Mouse (Mus musculus) liver, postnatal 0 days (tissue): ENCODE measurements at regions not wholly inside any gene's neighbourhood (a gene's known extent, or its start where the extent isn't known, plus 50 kb on each side); places are given as distances from the start of the nearest gene placed in this dataset.
A peak's percentile ranks its signal among the peaks of the same experiment; 100 is the strongest.

Experiments used
- ATAC-seq: fragments of 200-750 bp; cut with Nextera tagmentation; 2 replicates; pipeline ENCODE4 v1.8.0; 2017; ENCODE audit warnings: mild to moderate bottlenecking, moderate library complexity
- DNase-seq: peaks from one replicate; pipeline ENCODE4 v3.0.0-alpha.2; 2016
- H3K27ac ChIP-seq: fragments of 300-500 bp; sonication (generic); 2 replicates; pipeline ENCODE4 v1.5.1; 2014; ENCODE audit warnings: antibody characterized with exemption, moderate library complexity, mild to moderate bottlenecking, low read depth
- H3K27me3 ChIP-seq: fragments of 300-500 bp; sonication (generic); 2 replicates; pipeline ENCODE4 v1.6.1; 2014; ENCODE audit warnings: low read length, control low read depth, mixed read lengths; ENCODE audit not compliant: insufficient read depth
- H3K36me3 ChIP-seq: fragments of 300-500 bp; sonication (generic); replicated peaks from 2 replicates; pipeline ENCODE4 v1.6.1; 2014; ENCODE audit warnings: mild to moderate bottlenecking, control low read depth, low read length, moderate library complexity, mixed read lengths; ENCODE audit not compliant: insufficient read depth
- H3K4me1 ChIP-seq: fragments of 300-500 bp; sonication (generic); 2 replicates; pipeline ENCODE4 v1.6.1; 2014; ENCODE audit warnings: antibody characterized with exemption, mild to moderate bottlenecking, control low read depth; ENCODE audit not compliant: insufficient read depth
- H3K4me2 ChIP-seq: fragments of 300-500 bp; sonication (generic); 2 replicates; pipeline ENCODE4 v1.6.1; 2014; ENCODE audit warnings: low read depth, mild to moderate bottlenecking, low read length, moderate library complexity, mixed read lengths
- H3K4me3 ChIP-seq: fragments of 300-500 bp; sonication (generic); 2 replicates; pipeline ENCODE4 v1.5.1; 2014; ENCODE audit warnings: low read depth, low read length
- H3K9ac ChIP-seq: fragments of 300-500 bp; sonication (generic); replicated peaks from 2 replicates; pipeline ENCODE4 v1.6.1; 2014; ENCODE audit warnings: mild to moderate bottlenecking, moderate library complexity
- H3K9me3 ChIP-seq: fragments of 300-500 bp; sonication (generic); 2 replicates; pipeline ENCODE4 v1.6.1; 2016; ENCODE audit warnings: mild to moderate bottlenecking, control low read depth, low read length, mixed read lengths
- CTCF ChIP-seq: sonication (generic); IDR thresholded peaks from 2 replicates; pipeline ENCODE4 v1.5.1; 2016; ENCODE audit warnings: antibody characterized with exemption, low read depth
- EP300 ChIP-seq: IDR thresholded peaks from 2 replicates; pipeline ENCODE4 v1.6.1; 2016; ENCODE audit warnings: antibody characterized with exemption, low read depth, mild to moderate bottlenecking
- WGBS: fragments of 180-500 bp; shearing (Covaris S2); extraction: QIAGEN DNeasy Blood & Tissue Kit; methylation state at CpG from one replicate; pipeline ENCODE4 v1.1.7; 2014; ENCODE audit not compliant: insufficient replicate concordance; 5-methylcytosine and 5-hydroxymethylcytosine counted together

DNA sequence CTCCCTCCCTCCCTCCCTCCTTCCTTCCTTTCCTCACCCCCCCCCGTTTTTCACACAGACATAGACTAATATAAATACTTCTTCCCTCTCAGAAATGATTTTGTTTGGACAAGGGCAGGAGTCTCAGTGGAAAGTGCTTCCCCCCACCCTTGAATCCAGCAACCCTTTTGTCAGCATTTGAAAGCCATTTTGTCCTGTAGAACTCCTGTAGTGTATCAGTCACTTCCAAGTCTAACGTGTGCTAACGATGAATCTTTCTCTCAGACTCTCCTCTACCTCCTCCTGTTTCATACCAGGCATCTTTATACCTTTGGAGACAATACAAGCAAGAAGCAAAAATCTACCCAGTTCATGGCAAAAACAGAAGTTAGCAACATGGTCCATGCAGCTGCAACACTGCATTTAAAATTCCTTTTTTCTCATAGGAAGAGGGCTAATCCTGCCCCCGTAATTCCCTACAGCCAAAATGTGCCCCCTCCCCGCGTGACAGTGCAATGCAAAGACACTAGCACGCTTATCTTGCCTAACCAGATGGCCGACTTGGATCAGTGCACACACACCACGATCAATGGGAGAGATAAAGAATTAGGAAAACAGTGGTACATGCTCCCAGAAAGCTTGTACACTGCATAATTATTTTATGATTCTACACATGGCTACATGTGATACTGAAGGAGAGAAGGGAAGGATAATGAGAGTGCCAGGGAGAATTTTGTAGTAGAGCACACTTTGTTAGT is 180.7 kb upstream of the Otx2 start:
- Histone ChIP-seq H3K27me3 (peaks cover 16% of the 10 kb centered on the region; the same call in 1 of the 2 replicates), H3K4me2 (no peak overlapping the region), H3K4me3 (no peak overlapping the region), H3K9ac (no peak overlapping the region), H3K27ac (no peak overlapping the region), H3K36me3 (no peaks in the 10 kb centered on the region), H3K4me1 (no peaks in the 10 kb centered on the region), H3K9me3 (no peaks in the 10 kb centered on the region)
- no peak for DNase-seq
- TF ChIP-seq CTCF (no peak), EP300 (no peak)
- WGBS: 37% methylated on average over 9 of the region's 9 CpGs
- no peak for ATAC-seq

DNA sequence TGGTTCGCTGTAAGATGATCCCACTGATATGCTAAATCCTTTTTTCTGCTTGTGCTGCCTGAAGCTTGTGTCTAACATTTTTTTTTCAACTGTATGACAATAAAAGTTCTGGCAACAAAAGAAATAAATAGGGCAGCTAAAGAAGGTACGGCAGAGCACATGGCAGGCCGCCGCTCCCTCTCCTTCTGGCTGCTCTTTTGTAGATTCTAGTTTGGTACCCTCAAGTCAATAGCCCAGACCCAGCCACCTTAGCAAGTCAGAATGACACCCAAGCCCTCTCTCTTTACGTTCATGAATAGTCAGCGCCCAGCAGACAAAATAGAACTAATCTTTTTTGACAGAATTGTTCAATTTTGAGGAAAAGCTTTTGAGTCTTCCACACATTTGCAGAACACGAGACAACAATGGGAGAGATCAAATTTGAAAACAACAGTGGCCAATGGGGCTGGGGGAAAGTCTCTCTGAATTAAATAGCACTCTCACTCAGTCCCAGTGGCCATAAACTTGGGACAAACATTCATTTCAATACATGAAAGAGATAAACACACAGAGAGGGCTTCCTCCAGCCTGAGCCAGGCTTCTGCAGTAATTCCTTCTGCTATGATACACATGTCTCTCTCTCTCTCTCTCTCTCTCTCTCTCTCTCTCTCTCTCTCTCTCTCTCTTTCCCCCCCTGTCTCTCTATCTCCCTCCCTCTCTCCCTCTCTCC is 180.0 kb upstream of the Otx2 start:
- no peak overlapping the region for H3K4me3 ChIP-seq
- WGBS: 58% methylated on average over 7 of the region's 7 CpGs
- H3K4me1 ChIP-seq: no peaks in the 10 kb centered on the region
- no peak for TF ChIP-seq EP300
- TF ChIP-seq CTCF: no peak
- DNase-seq: no peak
- H3K9ac ChIP-seq: no peak overlapping the region
- no peak for ATAC-seq
- no peak overlapping the region for H3K4me2 ChIP-seq
- no peak overlapping the region for H3K27ac ChIP-seq
- no peaks in the 10 kb centered on the region for H3K9me3 ChIP-seq
- H3K36me3 ChIP-seq: no peaks in the 10 kb centered on the region
- H3K27me3 ChIP-seq: peaks cover 16% of the 10 kb centered on the region; the same call in 1 of the 2 replicates

DNA sequence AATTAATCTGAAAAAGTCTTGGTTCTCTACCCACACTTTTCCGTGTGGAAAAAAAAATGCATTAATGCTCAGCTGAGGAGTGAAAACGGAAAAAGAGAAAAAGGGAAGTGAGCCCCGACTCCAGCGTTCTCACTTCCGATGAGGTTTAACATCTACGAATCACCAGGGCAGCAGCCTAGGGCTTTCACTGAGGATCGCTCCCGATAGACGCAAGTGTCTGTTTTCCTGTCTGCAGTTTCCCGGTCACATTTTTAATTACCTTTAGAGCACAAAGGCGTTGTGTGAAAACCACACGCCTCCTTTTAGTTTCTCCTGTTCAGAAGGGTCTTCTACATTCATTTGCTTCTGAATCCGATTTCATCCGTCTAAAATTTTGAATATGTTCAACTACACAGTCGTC is 179.2 kb upstream of the Otx2 start:
- H3K9me3 ChIP-seq: no peaks in the 10 kb centered on the region
- WGBS: 11% methylated on average over 15 of the region's 15 CpGs
- H3K4me3 ChIP-seq: 0 out of 2 replicates have a peak overlapping the region, but pooled peaks have one; percentile 4
- TF ChIP-seq EP300 (no peak), CTCF (no peak)
- no peak for ATAC-seq
- no peaks in the 10 kb centered on the region for H3K36me3 ChIP-seq
- H3K9ac ChIP-seq: no peak overlapping the region
- peaks cover 16% of the 10 kb centered on the region; the same call in 1 of the 2 replicates for H3K27me3 ChIP-seq
- peak overlapping the region; percentile 50 for H3K4me2 ChIP-seq
- H3K4me1 ChIP-seq: no peaks in the 10 kb centered on the region
- DNase-seq: no peak
- no peak overlapping the region for H3K27ac ChIP-seq

DNA sequence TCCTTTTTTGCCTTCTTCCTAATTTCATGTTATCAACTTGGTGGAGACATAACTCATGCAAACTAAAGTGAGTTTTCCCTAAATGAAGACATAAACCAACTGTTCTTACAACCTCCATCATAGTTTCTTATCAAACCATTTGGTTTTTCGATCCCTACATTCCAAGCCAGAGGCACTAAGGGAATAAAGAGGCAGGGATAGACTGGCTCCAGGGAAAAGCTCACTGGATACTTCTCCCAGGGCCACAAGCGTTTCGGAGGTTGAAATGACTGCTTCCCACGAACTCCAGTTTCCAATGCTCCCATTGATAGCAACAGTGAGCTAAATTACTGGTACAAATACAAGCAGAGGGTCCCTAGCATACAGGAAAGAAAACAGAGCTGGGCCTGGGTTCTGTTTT is 178.4 kb upstream of the Otx2 start:
- Histone ChIP-seq H3K27ac (no peak overlapping the region), H3K9me3 (no peaks in the 10 kb centered on the region), H3K4me3 (no peak overlapping the region), H3K9ac (no peak overlapping the region), H3K36me3 (no peaks in the 10 kb centered on the region), H3K4me1 (no peaks in the 10 kb centered on the region), H3K27me3 (peaks cover 16% of the 10 kb centered on the region; the same call in 1 of the 2 replicates), H3K4me2 (no peak overlapping the region)
- TF ChIP-seq EP300 (no peak), CTCF (no peak)
- ATAC-seq (no peak), DNase-seq (no peak)
- 53% methylated on average over 4 of the region's 4 CpGs for WGBS

DNA sequence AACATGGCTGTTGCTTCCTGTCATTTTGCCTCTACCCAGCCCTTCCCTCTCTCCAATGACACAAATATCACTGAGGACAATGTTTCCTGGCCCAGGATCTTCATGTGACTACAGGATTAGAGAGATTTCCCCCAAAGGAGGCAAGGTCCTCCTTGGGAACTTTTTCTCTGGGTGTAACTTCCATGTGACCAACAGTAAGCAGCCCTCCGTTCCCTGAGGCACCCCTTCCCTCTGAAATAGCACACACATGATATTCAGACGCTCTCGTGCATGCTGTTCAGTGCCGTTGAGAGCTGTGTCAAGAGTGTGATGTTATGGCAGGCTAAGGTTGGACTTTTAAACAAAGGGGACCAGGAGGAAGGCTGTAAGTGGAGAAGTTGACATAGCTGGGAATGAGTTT is 169.2 kb upstream of the Otx2 start:
- no peak for TF ChIP-seq EP300
- TF ChIP-seq CTCF: no peak
- H3K36me3 ChIP-seq: no peaks in the 10 kb centered on the region
- 82% methylated on average over 4 of the region's 4 CpGs for WGBS
- H3K9me3 ChIP-seq: no peaks in the 10 kb centered on the region
- DNase-seq: no peak
- no peak overlapping the region for H3K4me3 ChIP-seq
- no peak overlapping the region for H3K4me2 ChIP-seq
- H3K9ac ChIP-seq: no peak overlapping the region
- ATAC-seq: no peak
- no peaks in the 10 kb centered on the region for H3K4me1 ChIP-seq
- no peaks in the 10 kb centered on the region for H3K27me3 ChIP-seq
- no peak overlapping the region for H3K27ac ChIP-seq

DNA sequence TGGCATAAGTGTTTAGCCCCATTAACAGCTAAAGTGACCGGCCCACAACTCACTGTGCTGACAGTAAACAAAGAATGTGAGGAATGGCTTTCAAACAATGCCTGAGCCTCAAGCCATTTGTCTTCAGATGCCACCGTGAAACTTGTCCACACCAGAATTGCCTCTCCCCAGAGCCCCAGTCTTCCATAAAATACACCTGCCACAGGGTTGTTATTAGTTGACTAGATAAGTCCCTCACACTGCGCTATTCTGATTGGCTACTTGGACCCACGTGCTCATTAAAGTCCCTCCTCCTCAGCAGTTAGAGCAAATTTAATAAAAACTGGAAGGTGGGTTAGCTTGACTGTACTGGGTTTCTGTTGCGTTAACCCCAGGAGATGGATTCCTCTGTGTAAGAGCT is 167.7 kb upstream of the Otx2 start:
- H3K9ac ChIP-seq: no peak overlapping the region
- no peak overlapping the region for H3K4me3 ChIP-seq
- DNase-seq (no peak), ATAC-seq (no peak)
- no peak overlapping the region for H3K27ac ChIP-seq
- H3K27me3 ChIP-seq: no peaks in the 10 kb centered on the region
- 51% methylated on average over 5 of the region's 5 CpGs for WGBS
- H3K4me2 ChIP-seq: no peak overlapping the region
- no peaks in the 10 kb centered on the region for H3K36me3 ChIP-seq
- no peaks in the 10 kb centered on the region for H3K9me3 ChIP-seq
- no peaks in the 10 kb centered on the region for H3K4me1 ChIP-seq
- TF ChIP-seq EP300 (no peak), CTCF (no peak)
